Mouse (Mus musculus): ENCODE results near the gene Rhox4g.
"Not testable (repeated sequence)": the region's sequence is repeated elsewhere in the genome, so short reads cannot be mapped to it uniquely, and the experiment has no call there.

The Rhox4g gene

GRCm38 (mm10) chrX:37651227-37651626 is at the start of gene Rhox4g:
Gene Rhox4g, minus strand, starts transcription at chrX:37651327.
- DNase-seq (ENCODE audit: low read depth, low spot score) = not testable (repeated sequence)

- no peak for DNase-seq (ENCODE audit: low read depth, low spot score)
Observed at GRCm38 (mm10) chrX:37692261-37692660, 41.1 kb upstream of the Rhox4g start.

- DNase-seq (ENCODE audit: low read depth, low spot score) = no peak
Observed at GRCm38 (mm10) chrX:37683031-37683715, 32.0 kb upstream of the Rhox4g start.

GRCm38 (mm10) chrX:37673177-37673576 is 22.1 kb upstream of the Rhox4g start, which contains the start of gene Rhox2h:
Gene Rhox2h, minus strand, starts transcription at chrX:37673277.
- DNase-seq (ENCODE audit: low read depth, low spot score) = not testable (repeated sequence)

- DNase-seq (ENCODE audit: low read depth, low spot score) = not testable (repeated sequence)
Observed at GRCm38 (mm10) chrX:37668664-37669063, 17.5 kb upstream of the Rhox4g start, which contains the start of gene Rhox3h. Gene Rhox3h, minus strand, starts transcription at chrX:37668764.

- DNase-seq (ENCODE audit: low read depth, low spot score) = not testable (repeated sequence)
Observed at GRCm38 (mm10) chrX:37643370-37643769, 7.8 kb downstream of the Rhox4g start, which contains the start of gene Rhox2g. Gene Rhox2g, minus strand, starts transcription at chrX:37643470.

- not testable (repeated sequence) for DNase-seq (ENCODE audit: low read depth, low spot score)
Observed at GRCm38 (mm10) chrX:37628512-37628911, 22.6 kb downstream of the Rhox4g start, which contains the start of gene Rhox3g. Gene Rhox3g, minus strand, starts transcription at chrX:37628612.

GRCm38 (mm10) chrX:37607604-37608003 is 43.5 kb downstream of the Rhox4g start, which contains the start of gene Rhox4f:
Gene Rhox4f, minus strand, starts transcription at chrX:37607704.
- DNase-seq (ENCODE audit: low read depth, low spot score) = not testable (repeated sequence)

Data from retina, postnatal 7 days (tissue).